Mouse (Mus musculus): Measurements from ENCODE around the gene Lin7c.

DNA sequence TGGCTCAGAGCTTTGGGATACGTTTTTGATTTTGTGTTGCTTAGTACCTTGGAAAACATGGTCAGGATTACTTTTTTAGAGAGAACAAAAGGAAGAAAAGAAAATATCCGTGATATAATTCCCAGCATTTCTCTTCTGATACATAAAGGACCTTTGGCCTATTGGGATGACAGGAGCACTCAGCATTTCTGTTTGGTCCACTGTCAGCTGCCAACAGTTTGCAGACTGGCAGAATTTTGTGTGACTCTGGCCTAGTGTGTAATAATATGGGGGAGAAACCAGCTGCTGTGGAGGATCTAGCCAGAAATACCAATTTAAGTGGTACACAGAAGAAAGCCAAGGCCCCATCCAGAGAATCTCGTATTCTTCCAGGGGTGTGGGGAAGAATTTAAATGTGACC lies 59.7 kb downstream of the Lin7c start:
- TF ChIP-seq GATA1 (IDR thresholded peaks at IDR 0.05; ENCODE audit: borderline replicate concordance, low read length), result no peak
- TF ChIP-seq FLI1 (IDR thresholded peaks at IDR 0.05; ENCODE audit: low read length), result no peak
